Mouse (Mus musculus) embryonic facial prominence, embryonic 11.5 days (tissue): ENCODE measurements around the gene Nek7. TPM values are rescaled to one million over a fixed set of nuclear protein-coding genes. Genes with fewer than 3 reads are reported as not detected.

Experiments used
- ATAC-seq: fragments of 200-750 bp; cut with Nextera tagmentation; replicated peaks from 2 replicates; pipeline ENCODE4 v1.8.0; 2017; ENCODE audit warnings: low read depth; ENCODE audit not compliant: insufficient number of reproducible peaks, low FRiP score, low TSS enrichment
- DNase-seq: peaks from one replicate; pipeline ENCODE4 v3.0.0-alpha.2; 2015; ENCODE audit warnings: low spot score
- H3K27ac ChIP-seq: fragments of 300-500 bp; sonication (generic); replicated peaks from 2 replicates; pipeline ENCODE4 v1.5.1; 2014; ENCODE audit warnings: mild to moderate bottlenecking, low read depth, low read length, control low read depth
- H3K27me3 ChIP-seq: fragments of 300-500 bp; sonication (generic); 2 replicates; pipeline ENCODE4 v1.6.1; 2014; ENCODE audit warnings: mild to moderate bottlenecking, low read length, moderate library complexity, mixed read lengths; ENCODE audit not compliant: control insufficient read depth, insufficient read depth
- H3K36me3 ChIP-seq: fragments of 300-500 bp; sonication (generic); replicated peaks from 2 replicates; pipeline ENCODE4 v1.6.1; 2014; ENCODE audit warnings: low read depth, mild to moderate bottlenecking, low read length, moderate library complexity, mixed read lengths; ENCODE audit not compliant: control insufficient read depth, insufficient read depth
- H3K4me1 ChIP-seq: fragments of 300-500 bp; sonication (generic); 2 replicates; pipeline ENCODE4 v1.6.1; 2014; ENCODE audit warnings: low read length, mixed read lengths; ENCODE audit not compliant: control insufficient read depth, insufficient read depth
- H3K4me2 ChIP-seq: fragments of 300-500 bp; sonication (generic); 2 replicates; pipeline ENCODE4 v1.6.1; 2014; ENCODE audit warnings: low read depth, mild to moderate bottlenecking, control low read depth, low read length, moderate library complexity
- H3K4me3 ChIP-seq: fragments of 300-500 bp; sonication (generic); 2 replicates; pipeline ENCODE4 v1.5.1; 2014; ENCODE audit warnings: low read depth, low read length, control low read depth
- H3K9ac ChIP-seq: fragments of 300-500 bp; sonication (generic); replicated peaks from 2 replicates; pipeline ENCODE4 v1.6.1; 2014; ENCODE audit warnings: mild to moderate bottlenecking, control low read depth, low read length
- H3K9me3 ChIP-seq: fragments of 300-500 bp; sonication (generic); replicated peaks from 2 replicates; pipeline ENCODE4 v1.6.1; 2016; ENCODE audit warnings: mild to moderate bottlenecking, low read length, inconsistent platforms, mixed read lengths; ENCODE audit not compliant: control insufficient read depth
- WGBS: fragments of 180-500 bp; shearing (Covaris S2); extraction: QIAGEN DNeasy Blood & Tissue Kit; methylation state at CpG from one replicate; pipeline ENCODE4 v1.1.7; 2014; 5-methylcytosine and 5-hydroxymethylcytosine counted together
- polyA plus RNA-seq: library from polyadenylated mRNA; unstranded; fragments of >200 nt; fragmentation: Nextera tagmentation; extraction: Ambion mirVana; gene quantifications from 2 replicates; pipeline ENCODE4 v1.2.1, GENCODE M21; 2014

The Nek7 gene
- polyA plus RNA-seq, 1 experiment from 2014 or later: 30.8 TPM

DNA sequence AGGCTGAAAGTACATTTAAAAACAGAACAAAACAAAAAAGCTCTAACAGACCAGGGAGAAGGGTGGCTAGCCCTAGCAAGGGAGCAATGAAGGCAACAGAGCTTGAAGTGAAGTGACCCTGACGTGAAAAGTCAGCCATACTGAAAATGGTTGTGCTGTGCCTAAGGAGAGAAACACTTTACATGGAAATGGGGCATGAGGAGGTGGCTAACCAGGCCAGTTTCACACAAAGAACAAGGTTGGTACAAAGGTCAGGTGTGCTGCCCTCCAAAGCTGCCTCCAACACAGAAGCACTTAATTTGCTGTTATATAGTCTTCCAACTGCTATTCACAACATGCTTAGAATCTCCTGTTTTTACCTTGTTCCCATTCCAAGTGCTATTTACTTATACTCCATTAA, 80.2 kb downstream of the Nek7 start:
- H3K9ac ChIP-seq: no peak overlapping the region
- no peaks in the 10 kb centered on the region for H3K9me3 ChIP-seq
- H3K4me1 ChIP-seq: no peaks in the 10 kb centered on the region
- H3K4me2 ChIP-seq: no peak overlapping the region
- no peaks in the 10 kb centered on the region for H3K27me3 ChIP-seq
- H3K4me3 ChIP-seq: no peak overlapping the region
- ATAC-seq (no peak), DNase-seq (no peak)
- no peaks in the 10 kb centered on the region for H3K36me3 ChIP-seq
- WGBS: 80% methylated on average over 1 of the region's 1 CpGs
- H3K27ac ChIP-seq: no peak overlapping the region

- no peak overlapping the region for H3K27ac ChIP-seq
- no peak overlapping the region for H3K4me2 ChIP-seq
- ATAC-seq: no peak
- no peak overlapping the region for H3K9ac ChIP-seq
- no peaks in the 10 kb centered on the region for H3K36me3 ChIP-seq
- no peaks in the 10 kb centered on the region for H3K4me1 ChIP-seq
- H3K27me3 ChIP-seq: no peaks in the 10 kb centered on the region
- no peaks in the 10 kb centered on the region for H3K9me3 ChIP-seq
- H3K4me3 ChIP-seq: no peak overlapping the region
- no peak for DNase-seq
Measured at GRCm38 (mm10) chr1:138538217-138538616, 81.7 kb downstream of the Nek7 start.

DNA sequence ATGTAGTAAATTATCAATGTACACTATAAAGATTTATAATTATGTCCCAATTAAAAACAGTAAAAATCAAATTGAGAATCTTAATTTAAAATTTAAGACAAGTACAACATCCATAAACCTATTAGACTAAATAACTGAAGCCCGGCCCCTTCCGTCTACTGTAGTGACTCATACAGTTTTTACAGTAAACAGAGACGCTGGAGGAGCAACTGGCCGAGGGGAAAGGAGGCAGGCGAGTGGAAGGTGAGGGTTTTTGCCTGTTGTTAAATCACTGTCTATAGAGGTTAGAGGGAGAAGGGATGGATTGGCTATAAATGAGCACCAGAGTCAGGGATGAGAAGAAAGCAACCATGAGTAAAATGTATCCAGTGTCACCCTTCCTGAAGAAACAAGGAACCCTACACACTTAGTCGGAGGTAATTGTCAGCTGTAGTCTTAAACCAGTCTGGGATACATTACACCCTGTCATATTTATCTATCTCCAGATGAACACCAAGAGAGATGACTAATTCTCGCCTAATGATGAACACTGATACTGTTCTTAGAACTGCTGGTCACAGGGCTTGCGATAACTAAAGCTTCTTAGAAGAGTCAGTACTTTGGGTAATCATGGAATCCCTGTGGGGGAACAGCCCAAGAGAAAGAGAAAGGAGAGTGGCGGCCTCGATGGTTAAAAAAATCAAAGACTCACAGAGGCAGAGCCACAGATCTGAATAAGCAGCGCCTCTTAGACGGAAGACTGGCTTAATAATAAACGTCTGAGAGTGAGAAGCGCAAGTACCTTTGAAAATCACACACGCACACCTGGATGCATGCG, 84.0 kb downstream of the Nek7 start:
- Histone ChIP-seq H3K9me3 (no peaks in the 10 kb centered on the region), H3K4me3 (no peak overlapping the region), H3K27ac (no peak overlapping the region), H3K27me3 (no peaks in the 10 kb centered on the region), H3K4me1 (no peaks in the 10 kb centered on the region), H3K4me2 (no peak overlapping the region), H3K9ac (no peak overlapping the region), H3K36me3 (no peaks in the 10 kb centered on the region)
- 70% methylated on average over 16 of the region's 16 CpGs for WGBS
- DNase-seq (no peak), ATAC-seq (no peak)

DNA sequence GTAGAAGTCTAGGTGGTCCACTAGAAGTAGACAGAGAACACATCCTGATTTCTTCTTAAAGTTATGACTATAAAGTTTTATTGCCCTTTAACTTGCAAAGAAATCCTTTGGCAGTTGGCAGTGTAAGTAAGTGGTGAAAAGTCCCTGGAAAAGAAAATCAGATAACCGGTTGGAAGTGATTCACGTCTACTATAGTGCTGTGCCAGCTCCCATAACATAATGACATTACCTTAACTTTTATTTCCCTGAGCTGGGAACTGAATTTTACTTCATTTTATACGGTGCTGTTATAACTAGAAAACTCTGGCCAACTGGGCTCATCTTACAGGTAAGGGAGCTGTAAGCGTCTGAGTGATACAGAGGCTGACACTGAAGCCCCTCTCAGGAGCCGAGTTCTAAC, 89.3 kb downstream of the Nek7 start:
- Histone ChIP-seq H3K36me3 (no peaks in the 10 kb centered on the region), H3K4me3 (no peak overlapping the region), H3K4me1 (no peaks in the 10 kb centered on the region), H3K9ac (no peak overlapping the region), H3K4me2 (no peak overlapping the region), H3K27me3 (no peaks in the 10 kb centered on the region), H3K9me3 (no peaks in the 10 kb centered on the region), H3K27ac (no peak overlapping the region)
- no peak for DNase-seq
- ATAC-seq: no peak
- 87% methylated on average over 5 of the region's 5 CpGs for WGBS

- WGBS: 60% methylated on average over 6 of the region's 6 CpGs
- H3K4me3 ChIP-seq: no peak overlapping the region
- H3K36me3 ChIP-seq: no peaks in the 10 kb centered on the region
- H3K9me3 ChIP-seq: no peaks in the 10 kb centered on the region
- no peak for ATAC-seq
- no peaks in the 10 kb centered on the region for H3K4me1 ChIP-seq
- H3K9ac ChIP-seq: no peak overlapping the region
- no peak overlapping the region for H3K4me2 ChIP-seq
- H3K27ac ChIP-seq: no peak overlapping the region
- no peak for DNase-seq
- H3K27me3 ChIP-seq: no peaks in the 10 kb centered on the region
Measured at GRCm38 (mm10) chr1:138523962-138524361, 96.0 kb downstream of the Nek7 start.

DNA sequence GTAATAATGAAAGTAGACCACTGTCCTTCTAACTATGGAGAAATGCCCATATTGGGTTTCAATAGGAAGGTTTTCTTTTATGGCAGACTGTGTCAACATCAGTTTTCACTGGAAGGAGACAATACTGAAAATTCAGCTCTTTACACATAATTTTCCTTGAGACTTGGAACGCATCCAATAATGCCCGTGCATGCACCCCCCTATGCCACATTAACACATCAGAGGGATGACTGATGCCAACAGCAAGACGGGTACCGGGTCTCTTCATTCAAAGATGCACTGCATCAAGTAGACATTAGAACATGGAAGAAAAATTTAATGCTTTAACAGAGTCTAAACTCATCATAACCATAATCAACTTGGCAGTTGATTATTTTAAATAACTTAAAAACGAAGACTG, 101.7 kb downstream of the Nek7 start:
- no peak for DNase-seq
- ATAC-seq: no peak
- WGBS: 79% methylated on average over 5 of the region's 5 CpGs

DNA sequence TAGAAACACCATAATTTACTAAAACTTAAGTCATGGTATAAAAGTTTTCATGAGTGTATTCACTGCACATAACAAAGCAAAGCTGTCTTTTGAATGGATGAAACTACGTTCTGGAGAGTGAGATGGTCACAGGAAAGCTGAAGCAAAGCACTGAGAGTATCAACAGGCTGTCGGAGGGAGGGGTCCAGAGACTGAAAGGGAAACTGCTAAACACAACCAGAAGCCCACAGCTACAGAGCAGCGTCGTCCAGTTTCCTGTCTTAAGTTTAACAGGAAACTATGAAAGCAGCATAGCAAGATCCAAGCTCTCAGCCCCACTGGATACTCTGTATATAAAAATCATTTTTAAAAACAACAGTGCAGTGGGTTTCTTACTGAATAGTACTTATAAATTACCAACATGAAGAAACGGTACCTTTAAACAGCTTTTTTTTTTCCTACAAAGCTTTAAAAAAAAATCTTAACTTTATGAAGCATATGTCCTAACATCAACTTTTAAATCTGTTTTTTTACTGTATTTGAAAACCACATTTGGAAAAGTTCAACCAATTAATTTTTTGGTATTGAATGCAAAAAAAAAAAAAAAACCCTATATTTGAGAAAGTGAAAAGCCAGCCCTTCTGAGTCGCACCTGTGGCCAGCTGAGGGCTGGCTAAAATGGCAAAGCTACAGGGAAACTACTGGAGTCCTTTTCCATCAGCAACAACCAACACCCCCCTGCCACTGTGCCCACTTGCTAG, 102.4 kb downstream of the Nek7 start:
- Histone ChIP-seq H3K9me3 (no peaks in the 10 kb centered on the region), H3K27me3 (no peaks in the 10 kb centered on the region), H3K9ac (no peak overlapping the region), H3K4me3 (no peak overlapping the region), H3K4me2 (no peak overlapping the region), H3K27ac (no peak overlapping the region), H3K4me1 (no peaks in the 10 kb centered on the region), H3K36me3 (no peaks in the 10 kb centered on the region)
- DNase-seq (peak; percentile 47), ATAC-seq (no peak)
- 43% methylated on average over 6 of the region's 6 CpGs for WGBS

More for the DNA sequence above, 101.7 kb downstream of the Nek7 start:
- no peaks in the 10 kb centered on the region for H3K4me1 ChIP-seq
- no peak overlapping the region for H3K4me3 ChIP-seq
- H3K4me2 ChIP-seq: no peak overlapping the region
- H3K27me3 ChIP-seq: no peaks in the 10 kb centered on the region
- no peaks in the 10 kb centered on the region for H3K36me3 ChIP-seq
- H3K9me3 ChIP-seq: no peaks in the 10 kb centered on the region
- no peak overlapping the region for H3K9ac ChIP-seq
- H3K27ac ChIP-seq: no peak overlapping the region

DNA sequence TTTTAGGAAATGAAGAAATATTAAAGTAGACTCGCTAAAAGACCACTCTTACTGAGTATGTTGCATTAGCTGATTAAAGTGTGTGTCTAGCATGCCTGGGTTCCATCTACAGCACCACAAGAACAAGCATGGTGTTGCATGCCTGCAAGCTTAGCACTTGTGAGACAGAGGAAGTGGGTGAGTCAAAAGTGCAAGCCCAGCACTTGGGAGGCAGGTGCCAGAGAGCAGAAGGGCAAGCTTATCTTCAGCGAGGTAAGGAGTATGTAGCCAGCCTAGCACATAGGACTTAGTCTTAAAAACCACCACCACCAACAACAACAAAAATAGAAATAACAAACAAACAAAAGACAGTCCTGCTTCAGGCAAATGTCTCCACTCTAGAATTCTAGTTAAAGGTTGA, 103.0 kb downstream of the Nek7 start:
- Histone ChIP-seq H3K4me1 (no peaks in the 10 kb centered on the region), H3K36me3 (no peaks in the 10 kb centered on the region), H3K4me3 (no peak overlapping the region), H3K9me3 (no peaks in the 10 kb centered on the region), H3K27me3 (no peaks in the 10 kb centered on the region), H3K27ac (no peak overlapping the region), H3K9ac (no peak overlapping the region), H3K4me2 (no peak overlapping the region)
- no peak for DNase-seq
- 75% methylated on average over 2 of the region's 2 CpGs for WGBS
- ATAC-seq: no peak
